Mouse (Mus musculus): ENCODE measurements around the gene Slc5a5.
"Not testable (repeated sequence)": the region's sequence is repeated elsewhere in the genome, so short reads cannot be mapped to it uniquely, and the experiment has no call there.

Slc5a5 gene

GRCm38 (mm10) chr8:70902211-70902610 is 9.7 kb upstream of the Slc5a5 start:
- DNase-seq (ENCODE audit: low read depth), result no peak

DNA sequence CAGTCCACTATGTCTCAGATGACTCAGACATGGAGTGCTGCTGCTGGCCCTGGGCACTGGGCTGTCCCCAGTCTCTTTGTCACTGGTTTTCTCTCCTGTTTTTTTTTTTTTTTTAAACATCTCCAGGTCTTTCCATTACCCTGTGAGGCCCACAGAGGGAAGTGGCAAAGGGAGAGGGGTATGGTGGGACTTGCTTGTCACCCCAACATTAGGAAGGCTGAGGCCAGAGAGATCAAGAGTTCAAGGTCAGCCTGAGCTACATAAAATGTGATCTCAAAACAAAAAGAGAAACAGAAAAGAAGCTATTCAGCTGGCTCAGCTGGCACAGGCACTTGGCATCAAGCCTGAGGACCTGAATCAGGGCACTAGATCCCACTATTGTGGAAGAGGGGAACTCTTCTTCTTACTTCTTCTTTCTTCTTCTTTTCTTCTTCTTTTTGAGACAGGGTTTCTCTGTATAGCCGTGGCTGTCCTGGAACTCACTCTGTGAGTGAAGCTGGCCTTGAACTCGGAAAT is 8.4 kb upstream of the Slc5a5 start:
- no peak for DNase-seq (ENCODE audit: low read depth)

DNA sequence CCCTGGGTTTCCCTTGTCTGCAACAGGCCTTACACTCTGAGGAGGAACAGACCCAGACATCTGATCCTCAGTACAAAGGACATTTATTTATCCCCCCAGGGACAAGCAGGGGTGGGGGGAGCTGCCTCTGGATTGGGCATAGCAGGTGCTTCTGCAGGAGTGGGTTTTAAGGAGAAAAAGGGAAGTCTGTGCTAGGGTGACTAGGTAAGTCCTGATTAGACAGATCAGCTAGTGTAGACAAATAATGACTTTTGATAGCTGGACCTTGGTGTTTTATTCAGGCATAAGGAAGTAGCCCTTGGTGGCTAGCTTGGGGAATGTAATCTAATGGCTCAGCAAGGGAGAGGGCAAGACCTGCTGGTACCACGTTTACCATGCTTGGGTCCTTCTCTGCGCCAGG is 6.7 kb upstream of the Slc5a5 start:
- DNase-seq (ENCODE audit: low read depth), result no peak

DNA sequence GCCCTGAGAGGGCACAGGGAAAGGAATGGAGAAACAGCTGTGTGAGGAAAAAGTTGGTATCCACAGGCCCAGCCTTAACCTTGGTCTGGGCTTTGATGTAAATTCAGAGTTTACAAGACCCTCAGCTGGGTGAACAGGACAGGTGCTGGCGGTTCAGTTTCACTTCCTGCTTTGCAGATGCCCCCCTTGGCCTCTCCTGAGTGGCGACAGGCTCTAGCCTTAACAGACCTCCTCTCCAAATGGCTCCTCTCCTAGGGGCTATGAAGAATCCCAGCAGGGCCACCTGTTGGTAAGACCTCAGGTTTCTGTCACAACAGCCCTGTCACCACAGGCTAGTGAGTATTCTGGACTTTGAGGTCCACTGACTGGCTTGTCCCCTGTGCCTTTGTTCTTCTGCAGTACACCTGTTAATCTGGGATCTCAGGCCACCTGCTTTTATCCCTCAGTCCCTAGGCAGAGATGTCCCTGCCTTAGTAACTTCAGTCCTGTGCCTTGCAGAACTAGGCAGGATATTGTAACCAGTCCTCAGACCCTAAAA is 6.2 kb upstream of the Slc5a5 start:
- no peak for DNase-seq (ENCODE audit: low read depth)

DNA sequence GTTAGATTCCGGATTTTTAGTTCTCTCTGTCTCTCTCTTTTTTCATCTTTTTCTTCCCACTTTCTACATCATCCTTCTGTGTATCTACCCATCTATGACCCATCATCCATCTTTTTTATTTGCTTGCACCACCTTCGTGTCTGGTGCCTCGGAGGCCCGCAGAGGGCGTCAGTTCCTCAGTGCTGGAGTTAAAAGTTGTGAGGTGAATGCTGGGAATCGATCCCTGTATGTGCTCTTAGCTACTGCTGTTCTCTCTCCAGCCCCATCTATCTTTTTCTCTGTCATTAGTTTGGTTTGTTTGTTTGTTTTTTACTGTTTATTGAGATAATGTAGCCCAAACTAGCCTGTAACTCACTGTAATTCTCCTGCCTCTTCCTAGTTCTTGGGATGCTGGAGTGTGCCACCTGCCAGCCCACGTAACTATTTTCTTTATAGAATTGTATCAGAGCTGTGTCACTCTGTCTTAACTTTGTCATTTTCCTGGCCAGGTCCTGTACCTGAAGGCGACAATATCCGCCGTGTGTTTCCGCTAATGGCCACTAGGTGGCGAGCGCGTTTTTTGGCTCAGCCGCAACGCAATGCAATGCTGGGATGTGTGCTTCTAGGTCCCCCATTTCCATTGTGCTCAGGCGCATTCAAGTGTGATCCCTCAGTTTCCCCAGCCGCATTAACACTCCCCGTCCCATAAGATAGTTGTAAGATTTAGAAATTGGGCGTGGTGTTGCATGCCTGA is 5.3 kb upstream of the Slc5a5 start:
- DNase-seq (ENCODE audit: low read depth), result peak; percentile 86

- DNase-seq (ENCODE audit: low read depth), result peak; percentile 100
These were observed 4.6 kb upstream of the Slc5a5 start, which contains the start of gene Rpl18a for GRCm38 (mm10) chr8:70897021-70897680. Gene Rpl18a, minus strand, starts transcription at chr8:70897412.

DNA sequence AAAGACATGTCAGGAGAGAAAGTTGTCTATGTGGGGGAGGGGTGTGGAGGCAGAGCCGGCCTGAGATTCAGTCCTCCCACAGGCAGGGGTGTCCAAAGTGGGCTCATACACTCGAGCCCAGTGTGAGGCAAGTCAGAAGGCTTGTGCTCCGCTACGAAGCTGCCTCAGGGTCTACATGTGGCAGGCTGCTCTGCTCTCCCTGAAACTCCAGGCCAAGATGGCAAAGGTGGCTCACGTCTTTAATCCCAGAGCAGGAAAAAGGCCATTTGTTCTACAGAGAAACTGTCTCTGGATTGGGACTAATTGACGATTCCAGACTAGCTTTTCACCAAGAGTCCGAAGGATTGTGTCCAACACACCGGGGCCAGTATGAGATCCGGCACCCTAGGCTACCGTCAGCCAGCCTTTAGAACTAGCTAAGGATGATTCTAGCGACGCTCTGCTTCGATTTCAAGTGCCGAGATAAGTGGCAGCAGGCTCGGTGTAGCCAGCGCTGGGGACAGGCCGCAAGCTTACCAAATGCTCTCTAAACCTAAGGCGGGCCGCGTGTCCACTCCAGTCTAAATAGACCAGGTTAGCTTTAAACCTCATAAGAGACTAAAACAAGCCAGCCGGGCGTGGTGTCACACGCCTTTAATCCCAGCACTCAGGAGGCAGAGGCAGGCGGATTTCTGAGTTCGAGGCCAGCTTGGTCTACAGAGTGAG is 3.9 kb upstream of the Slc5a5 start:
- DNase-seq (ENCODE audit: low read depth), result peak; percentile 47

GRCm38 (mm10) chr8:70895571-70896259 is 3.2 kb upstream of the Slc5a5 start:
- not testable (repeated sequence) for DNase-seq (ENCODE audit: low read depth)

GRCm38 (mm10) chr8:70894771-70895545 is 2.4 kb upstream of the Slc5a5 start:
- DNase-seq (ENCODE audit: low read depth), result no peak

DNA sequence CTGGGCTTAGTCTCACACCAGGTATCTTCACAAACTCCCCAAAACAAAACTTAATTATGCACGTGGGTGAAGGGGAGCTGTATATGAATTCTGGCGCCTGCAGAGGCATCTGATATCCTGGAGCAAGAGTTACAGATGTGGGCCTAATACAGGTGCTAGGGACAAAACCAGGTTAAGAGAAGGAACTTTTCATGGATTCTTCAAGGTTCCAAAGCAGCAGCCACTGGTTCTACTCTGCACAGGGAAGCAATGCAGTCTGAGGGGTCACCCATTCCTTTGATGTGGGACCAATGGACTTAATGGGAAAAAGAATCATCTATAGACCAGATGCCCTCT is 1.8 kb upstream of the Slc5a5 start:
- no peak for DNase-seq (ENCODE audit: low read depth)

DNA sequence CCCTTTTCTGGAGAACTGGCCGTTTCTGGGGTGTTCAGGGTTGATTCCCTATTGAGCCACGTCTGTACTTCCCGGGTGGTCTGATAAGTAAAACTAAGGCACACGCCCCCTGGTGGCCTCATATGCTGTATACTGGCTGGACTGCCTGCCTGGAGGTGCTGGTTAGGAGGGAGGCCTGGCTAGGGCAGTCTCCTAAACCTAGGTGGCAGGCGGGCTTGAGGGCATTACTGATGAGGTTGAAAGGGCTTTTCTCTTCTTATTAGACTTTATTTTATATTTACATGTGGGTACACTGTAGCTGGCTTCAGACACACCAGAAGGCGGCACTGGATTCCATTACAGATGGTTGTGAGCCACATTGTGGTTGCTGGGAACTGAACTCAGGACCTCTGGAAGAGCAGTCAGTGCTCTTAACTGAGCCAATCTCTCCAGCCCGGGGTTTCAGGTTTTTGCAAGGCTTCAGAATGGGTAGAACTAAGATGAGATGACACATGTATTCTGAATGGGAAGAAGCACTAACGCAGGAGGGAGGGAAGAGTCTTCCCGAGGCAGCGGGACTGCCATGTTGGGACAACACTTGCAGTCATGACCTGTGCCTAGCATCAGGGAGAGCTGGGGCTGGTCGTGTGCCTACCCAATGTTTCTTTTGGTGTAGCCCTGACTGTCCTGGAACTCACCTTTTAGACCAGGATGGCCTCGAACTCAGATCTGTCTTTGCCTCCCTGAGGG is 1.3 kb upstream of the Slc5a5 start:
- peak; percentile 82 for DNase-seq (ENCODE audit: low read depth)

GRCm38 (mm10) chr8:70892896-70893655 is 519 bp upstream of the Slc5a5 start:
- no peak for DNase-seq (ENCODE audit: low read depth)

GRCm38 (mm10) chr8:70891356-70891755 is 1.2 kb downstream of the Slc5a5 start:
- DNase-seq (ENCODE audit: low read depth), result no peak

DNA sequence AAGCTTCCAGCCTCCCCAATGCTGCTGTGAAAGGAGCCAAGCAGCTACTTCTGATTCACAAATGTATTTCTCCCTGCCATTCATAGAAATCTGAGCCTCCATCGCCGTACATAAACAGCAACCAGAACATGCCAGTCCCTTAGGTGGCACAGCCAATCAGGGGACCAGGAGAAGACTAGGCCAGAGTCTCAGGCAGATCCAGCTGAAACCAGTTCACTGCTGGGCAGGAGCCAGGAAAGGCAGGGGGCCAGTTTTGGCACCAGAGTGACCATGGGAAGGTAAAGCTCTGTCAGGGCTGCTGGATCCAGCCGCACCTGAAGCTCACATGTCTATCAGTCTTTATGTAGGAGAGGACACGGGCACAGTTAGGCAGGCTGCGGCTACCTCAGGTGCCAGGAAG is 1.9 kb downstream of the Slc5a5 start:
- no peak for DNase-seq (ENCODE audit: low read depth)

- no peak for DNase-seq (ENCODE audit: low read depth)
These were observed 4.9 kb downstream of the Slc5a5 start for GRCm38 (mm10) chr8:70887669-70888068.

DNA sequence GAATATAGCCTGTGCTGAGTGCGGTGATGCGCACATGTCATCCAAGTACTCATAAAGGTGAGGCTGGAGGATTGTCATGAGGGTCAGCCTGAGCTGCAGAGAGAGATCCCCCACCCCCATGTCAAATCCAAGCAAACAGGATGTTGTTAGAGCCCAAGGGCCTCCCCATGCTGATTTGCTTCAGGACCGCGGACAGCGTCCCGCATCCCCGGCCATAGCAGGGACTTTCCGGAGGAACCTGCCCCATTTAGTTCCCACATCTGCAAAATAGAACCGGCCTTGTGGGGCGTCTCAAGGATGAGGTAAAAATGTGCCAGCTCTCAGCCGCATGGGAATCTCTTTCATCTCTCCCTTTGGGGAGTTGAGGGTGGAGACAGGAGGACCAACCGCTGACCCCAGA is 6.9 kb downstream of the Slc5a5 start:
- no peak for DNase-seq (ENCODE audit: low read depth)

DNA sequence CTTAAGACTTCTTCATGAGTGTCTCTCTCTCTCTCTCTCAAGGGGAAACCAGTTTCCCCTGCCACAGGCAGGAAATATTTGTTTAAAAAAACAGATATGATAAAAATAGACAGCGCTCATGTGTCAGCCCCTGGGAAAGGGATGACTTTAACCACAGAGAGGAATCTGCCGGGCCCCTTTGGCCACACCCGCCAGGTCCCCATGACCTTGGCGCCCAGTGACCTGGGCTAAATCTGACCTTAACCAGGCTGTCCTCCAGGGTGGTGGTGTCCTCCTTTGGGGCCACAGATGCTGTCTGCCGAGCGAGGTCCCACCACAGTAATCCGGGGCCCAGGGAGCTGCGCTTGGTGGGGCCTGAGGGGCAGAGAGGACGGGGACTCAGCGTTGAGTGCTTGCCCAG is 7.9 kb downstream of the Slc5a5 start:
- peak; percentile 52 for DNase-seq (ENCODE audit: low read depth)

DNA sequence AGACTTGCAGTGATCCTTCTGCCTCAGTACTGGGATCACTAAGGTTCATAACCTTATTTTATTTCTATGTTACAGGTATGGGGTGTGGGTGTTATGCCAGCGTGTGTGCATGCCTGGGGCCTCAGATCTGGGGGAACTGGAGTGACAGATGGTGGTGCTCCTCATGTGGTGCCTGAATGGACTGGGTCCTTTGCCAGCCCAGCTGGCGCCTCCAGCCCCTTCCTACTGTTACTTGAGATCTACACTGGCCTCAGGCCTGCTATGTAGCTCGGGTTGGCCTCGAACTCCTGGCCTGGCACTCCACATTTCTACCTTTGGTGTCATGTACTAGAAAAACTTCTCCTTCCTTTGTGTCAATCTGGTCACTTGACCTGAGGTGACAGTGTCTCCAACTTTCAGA is 8.4 kb downstream of the Slc5a5 start:
- DNase-seq (ENCODE audit: low read depth), result no peak

- no peak for DNase-seq (ENCODE audit: low read depth)
These were observed 12.0 kb downstream of the Slc5a5 start for GRCm38 (mm10) chr8:70880546-70880945.

DNA sequence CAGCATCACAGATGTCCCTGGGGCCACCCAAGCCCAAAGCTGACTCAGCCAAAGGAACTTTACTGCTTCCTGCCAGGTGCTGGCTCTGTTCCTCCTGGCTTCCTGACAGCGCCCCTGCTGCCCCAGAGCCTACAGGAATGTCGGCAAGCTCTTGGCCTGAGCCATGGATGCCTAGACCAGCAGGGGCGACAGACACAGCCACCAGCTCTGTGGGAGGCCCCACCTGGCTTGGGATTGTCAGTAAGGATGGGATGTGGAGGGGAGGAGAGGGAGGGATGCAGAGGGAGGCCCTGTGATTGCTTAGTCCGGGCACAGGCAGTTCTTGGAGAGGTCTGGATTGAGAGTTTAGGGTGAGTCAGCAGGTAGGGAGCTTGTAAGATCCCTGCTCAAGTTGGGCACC is 12.4 kb downstream of the Slc5a5 start:
- DNase-seq (ENCODE audit: low read depth), result no peak

Measured in 416B (cell line).